Mouse (Mus musculus) erythroblast, embryonic 14.5 days (primary cell): Measurements from ENCODE around the gene Clrn1. TPM values are rescaled to one million over a fixed set of nuclear protein-coding genes. Genes with fewer than 3 reads are reported as not detected.
"Not testable (repeated sequence)": the region's sequence is repeated elsewhere in the genome, so short reads cannot be mapped to it uniquely, and the experiment has no call there.

Source experiments
- H3K27me3 ChIP-seq: 2 replicates; pipeline ENCODE4 v1.6.1; 2012; ENCODE audit warnings: inconsistent platforms; ENCODE audit not compliant: control insufficient read depth
- H3K36me3 ChIP-seq: 2 replicates; pipeline ENCODE4 v1.6.1; 2012; ENCODE audit warnings: mild to moderate bottlenecking, inconsistent platforms; ENCODE audit not compliant: control insufficient read depth
- H3K4me1 ChIP-seq: 2 replicates; pipeline ENCODE4 v1.6.1; 2012; ENCODE audit warnings: inconsistent platforms; ENCODE audit not compliant: control insufficient read depth
- H3K4me3 ChIP-seq: replicated peaks from 2 replicates; pipeline ENCODE3; 2012; ENCODE audit warnings: moderate library complexity, mild to moderate bottlenecking, inconsistent platforms
- H3K9me3 ChIP-seq: 2 replicates; pipeline ENCODE4 v1.6.1; 2012; ENCODE audit warnings: low read length, inconsistent platforms, mixed read lengths; ENCODE audit not compliant: control insufficient read depth
- GATA1 ChIP-seq: IDR thresholded peaks from 2 replicates; pipeline ENCODE4 v1.6.1; 2012; ENCODE audit warnings: low read length, inconsistent platforms, mixed read lengths
- TAL1 ChIP-seq: IDR thresholded peaks from 3 replicates; pipeline ENCODE4 v1.6.1; 2012; ENCODE audit warnings: low read length, inconsistent platforms, mixed read lengths
- polyA plus RNA-seq: library from polyadenylated mRNA; stranded (reverse); fragments of >175 nt; gene quantifications from 2 replicates; pipeline ENCODE4 v1.2.3, GENCODE M21; 2012

Clrn1 gene
- polyA plus RNA-seq, 1 experiment: not detected

DNA sequence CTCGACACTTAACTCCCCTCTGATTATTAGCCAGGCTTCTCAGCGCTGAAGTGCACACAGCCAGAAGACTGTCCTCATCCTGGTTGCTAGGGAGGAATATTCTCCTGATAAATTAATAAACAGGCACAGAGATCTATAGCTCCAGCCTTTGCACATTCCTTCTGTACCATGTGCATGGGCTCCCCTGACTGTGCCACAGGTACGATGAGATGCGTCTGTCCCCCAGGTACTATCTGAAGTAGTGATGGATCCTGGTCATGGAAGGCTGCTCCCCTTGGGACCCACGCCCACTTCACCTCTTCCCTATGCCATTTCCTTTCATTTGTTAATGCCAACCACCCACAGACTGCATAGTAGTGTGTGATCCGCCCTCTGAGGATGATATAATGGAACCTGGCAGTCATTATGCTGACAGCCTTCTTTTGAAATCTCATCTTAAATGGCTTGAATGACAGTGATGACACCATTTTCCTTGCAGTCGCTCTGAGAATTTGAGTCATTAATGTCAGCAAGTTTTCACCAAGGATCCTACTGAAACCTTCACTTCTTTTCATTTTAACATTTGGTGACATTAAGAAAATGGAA, 3.1 kb upstream of the Clrn1 start:
- Histone ChIP-seq H3K36me3 (no peaks in the 10 kb centered on the region), H3K4me3 (no peak overlapping the region), H3K27me3 (no peaks in the 10 kb centered on the region), H3K4me1 (no peaks in the 10 kb centered on the region), H3K9me3 (no peaks in the 10 kb centered on the region)
- TF ChIP-seq TAL1: no peak
- no peak for TF ChIP-seq GATA1

DNA sequence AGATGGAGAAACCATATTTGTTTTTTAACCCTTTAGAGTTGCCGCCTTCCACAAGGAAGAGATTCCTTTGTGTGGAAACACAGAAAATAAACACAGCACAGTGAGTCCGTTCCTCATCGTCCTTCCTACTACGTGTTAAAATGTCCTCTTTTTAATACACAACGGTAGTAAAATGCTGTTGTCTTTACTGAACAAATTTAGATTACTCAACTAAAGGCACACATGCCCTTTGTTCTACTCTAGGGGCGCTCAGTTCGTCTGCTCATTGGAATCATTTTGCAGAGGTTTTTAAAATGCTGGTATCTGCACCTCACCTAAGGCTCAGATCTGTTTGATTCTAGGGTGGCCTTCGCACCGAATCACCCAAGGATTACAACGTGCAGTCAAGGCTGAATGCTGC, 2.6 kb upstream of the Clrn1 start:
- Histone ChIP-seq H3K36me3 (no peaks in the 10 kb centered on the region), H3K9me3 (no peaks in the 10 kb centered on the region), H3K4me3 (no peak overlapping the region), H3K27me3 (no peaks in the 10 kb centered on the region), H3K4me1 (no peaks in the 10 kb centered on the region)
- no peak for TF ChIP-seq TAL1
- no peak for TF ChIP-seq GATA1

DNA sequence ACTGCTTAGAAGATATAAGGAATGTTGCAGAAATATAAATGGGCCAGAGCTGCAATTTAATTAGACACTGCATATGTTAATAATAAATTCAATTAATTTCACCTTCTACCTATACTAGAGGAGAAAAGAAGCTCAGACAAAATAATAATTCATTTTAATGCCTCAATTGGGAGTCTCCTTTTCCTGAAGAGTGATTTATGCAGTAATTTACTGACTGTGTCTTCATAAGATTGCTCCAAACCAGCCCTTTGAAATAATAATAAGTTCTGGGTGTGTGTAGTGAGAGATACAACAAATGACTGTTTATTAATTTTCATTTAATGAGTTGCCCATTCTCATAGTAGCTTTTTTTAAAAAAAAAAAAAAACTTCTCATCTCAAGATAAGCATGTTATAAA, 1.6 kb downstream of the Clrn1 start:
- H3K4me3 ChIP-seq: no peak overlapping the region
- H3K27me3 ChIP-seq: no peaks in the 10 kb centered on the region
- H3K4me1 ChIP-seq: no peaks in the 10 kb centered on the region
- no peaks in the 10 kb centered on the region for H3K9me3 ChIP-seq
- TF ChIP-seq TAL1 (no peak), GATA1 (no peak)
- no peaks in the 10 kb centered on the region for H3K36me3 ChIP-seq

DNA sequence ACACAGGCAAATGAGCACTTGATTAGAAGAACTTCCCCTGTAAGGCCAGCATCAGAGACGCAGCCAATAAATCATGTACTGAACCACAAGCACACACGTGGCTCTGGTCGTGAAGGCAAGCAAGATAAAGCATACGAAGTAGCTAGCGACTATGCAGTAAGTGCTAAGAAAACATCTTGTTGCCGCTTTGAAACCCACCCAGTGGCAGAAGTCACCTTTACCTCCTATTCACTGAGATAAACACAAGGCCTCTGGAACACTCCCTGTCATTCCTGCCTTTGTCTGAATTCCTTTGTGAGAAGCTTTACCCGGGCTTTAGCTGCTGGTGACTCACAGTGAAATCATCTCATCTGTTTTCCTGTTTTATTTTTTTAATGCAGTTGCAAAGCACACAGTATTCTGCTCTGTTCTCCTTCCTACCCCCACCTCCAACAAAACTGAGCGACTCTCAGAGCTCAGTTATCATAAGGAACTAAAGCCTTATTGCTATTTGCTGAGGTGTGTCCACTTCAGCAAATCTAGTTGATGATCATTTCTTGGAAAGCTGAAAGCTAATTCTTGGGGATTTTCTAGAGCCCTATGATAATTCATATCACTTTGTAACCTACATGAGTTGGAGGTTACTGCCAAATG, 2.1 kb downstream of the Clrn1 start:
- Histone ChIP-seq H3K27me3 (no peaks in the 10 kb centered on the region), H3K4me1 (no peaks in the 10 kb centered on the region), H3K36me3 (no peaks in the 10 kb centered on the region), H3K4me3 (no peak overlapping the region), H3K9me3 (no peaks in the 10 kb centered on the region)
- TF ChIP-seq GATA1: no peak
- TF ChIP-seq TAL1: no peak

DNA sequence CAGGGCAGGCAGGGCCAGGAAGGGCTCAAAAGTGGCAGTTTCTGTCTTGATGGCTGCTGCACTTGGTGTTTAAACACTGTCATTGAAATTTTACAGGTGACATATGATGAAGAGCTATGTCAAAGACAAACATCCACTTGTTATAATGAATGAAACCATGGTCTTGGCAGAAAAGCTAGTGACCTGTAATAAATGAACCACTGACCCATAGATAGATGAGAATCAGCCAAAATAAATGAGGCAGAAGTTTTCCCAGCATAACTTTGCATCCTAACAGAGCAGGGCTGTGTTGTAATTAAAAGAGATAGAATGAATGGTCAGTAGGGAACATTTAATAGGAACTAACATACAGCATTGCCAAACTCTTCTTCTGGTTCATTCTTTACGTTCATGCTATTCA, 4.1 kb downstream of the Clrn1 start:
- Histone ChIP-seq H3K27me3 (no peaks in the 10 kb centered on the region), H3K9me3 (no peaks in the 10 kb centered on the region)

DNA sequence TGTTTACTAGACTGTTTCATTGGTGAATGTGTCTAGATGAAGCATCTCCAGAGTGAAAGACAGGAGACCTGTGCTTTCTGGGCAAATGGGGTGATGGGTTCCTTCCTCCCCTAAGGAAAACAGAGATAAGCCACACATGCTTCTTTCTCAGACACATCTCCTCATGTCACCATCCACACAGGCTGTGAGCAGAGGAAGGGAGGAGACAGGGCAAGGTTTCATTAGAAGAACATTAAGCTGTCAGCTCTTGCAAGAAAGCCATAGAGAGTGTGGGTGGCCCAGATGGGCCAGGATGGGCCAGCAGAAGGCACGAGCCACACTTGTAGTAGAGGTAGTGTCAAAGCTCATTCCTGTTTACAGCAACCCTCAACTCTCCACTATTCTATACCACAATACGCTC, 5.0 kb downstream of the Clrn1 start:
- H3K36me3 ChIP-seq: no peaks in the 10 kb centered on the region
- H3K27me3 ChIP-seq: no peaks in the 10 kb centered on the region
- H3K9me3 ChIP-seq: no peaks in the 10 kb centered on the region
- TF ChIP-seq GATA1: no peak
- TF ChIP-seq TAL1: no peak
- H3K4me1 ChIP-seq: no peaks in the 10 kb centered on the region
- H3K4me3 ChIP-seq: no peak overlapping the region

More for the DNA sequence above, 4.1 kb downstream of the Clrn1 start:
- Histone ChIP-seq H3K36me3 (no peaks in the 10 kb centered on the region), H3K4me1 (no peaks in the 10 kb centered on the region), H3K4me3 (no peak overlapping the region)
- TF ChIP-seq GATA1: no peak
- TF ChIP-seq TAL1: no peak

DNA sequence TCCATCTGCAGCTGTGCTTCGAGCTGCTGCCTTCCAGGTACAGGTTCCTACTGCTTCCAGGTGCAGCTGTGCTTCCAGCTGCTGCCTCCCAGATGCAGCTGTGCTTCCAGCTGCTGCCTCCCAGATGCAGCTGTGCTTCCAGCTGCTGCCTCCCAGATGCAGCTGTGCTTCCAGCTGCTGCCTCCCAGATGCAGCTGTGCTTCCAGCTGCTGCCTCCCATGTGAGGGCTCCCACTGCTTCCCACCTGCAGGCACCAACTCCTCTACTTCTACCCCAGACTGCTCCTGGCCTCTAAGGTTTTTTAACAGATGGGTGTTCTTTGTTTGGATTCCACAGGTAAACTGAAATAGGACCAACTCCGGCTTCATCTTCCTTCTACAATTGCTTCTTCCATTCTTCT, 13.3 kb downstream of the Clrn1 start:
- not testable (repeated sequence) for H3K4me1 ChIP-seq, H3K27me3 ChIP-seq, H3K4me3 ChIP-seq, H3K36me3 ChIP-seq, H3K9me3 ChIP-seq

DNA sequence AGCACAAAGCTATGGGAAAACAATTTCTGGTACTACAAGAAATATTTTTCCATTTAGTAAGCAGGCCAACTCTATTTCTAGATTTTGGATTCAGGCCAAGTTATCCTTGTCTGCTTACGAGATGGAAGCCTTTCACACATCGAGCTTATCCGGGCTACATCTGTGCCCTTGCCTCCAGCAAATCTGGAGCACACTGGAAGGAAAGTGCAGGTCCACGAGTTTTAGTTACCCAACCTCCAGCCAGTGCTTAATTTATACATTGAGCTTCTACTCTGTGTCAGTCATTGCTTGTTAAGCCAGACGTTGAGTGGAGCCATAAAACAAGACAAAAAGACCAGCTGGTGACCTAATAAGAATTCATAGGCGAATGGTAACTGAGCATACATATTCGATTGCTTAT, 19.4 kb downstream of the Clrn1 start:
- Histone ChIP-seq H3K27me3 (no peaks in the 10 kb centered on the region), H3K4me1 (no peaks in the 10 kb centered on the region), H3K9me3 (no peaks in the 10 kb centered on the region), H3K4me3 (no peak overlapping the region), H3K36me3 (no peaks in the 10 kb centered on the region)
- TF ChIP-seq GATA1: no peak
- no peak for TF ChIP-seq TAL1

DNA sequence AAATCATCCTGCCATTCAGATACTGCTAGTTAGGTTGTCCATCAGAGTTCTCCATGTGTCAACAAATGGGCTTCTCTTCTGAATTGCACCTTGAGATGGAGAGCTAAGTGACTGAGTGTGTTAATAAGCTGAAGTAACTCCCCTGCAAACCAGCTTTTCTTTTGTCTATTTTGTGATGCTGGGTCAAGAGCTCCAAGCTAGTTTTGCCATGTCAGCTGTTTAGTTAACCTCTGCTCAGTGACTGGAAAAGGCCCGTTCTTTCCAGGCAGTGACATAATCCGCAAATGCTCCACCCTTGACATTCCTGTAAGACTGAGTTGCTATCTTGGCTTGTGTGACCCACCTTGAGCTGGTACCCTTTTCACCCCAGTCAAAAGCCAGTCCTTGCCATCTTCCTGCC, 22.2 kb downstream of the Clrn1 start:
- Histone ChIP-seq H3K36me3 (no peaks in the 10 kb centered on the region), H3K4me1 (no peaks in the 10 kb centered on the region), H3K4me3 (no peak overlapping the region), H3K9me3 (no peaks in the 10 kb centered on the region), H3K27me3 (no peaks in the 10 kb centered on the region)
- TF ChIP-seq TAL1: no peak
- no peak for TF ChIP-seq GATA1

DNA sequence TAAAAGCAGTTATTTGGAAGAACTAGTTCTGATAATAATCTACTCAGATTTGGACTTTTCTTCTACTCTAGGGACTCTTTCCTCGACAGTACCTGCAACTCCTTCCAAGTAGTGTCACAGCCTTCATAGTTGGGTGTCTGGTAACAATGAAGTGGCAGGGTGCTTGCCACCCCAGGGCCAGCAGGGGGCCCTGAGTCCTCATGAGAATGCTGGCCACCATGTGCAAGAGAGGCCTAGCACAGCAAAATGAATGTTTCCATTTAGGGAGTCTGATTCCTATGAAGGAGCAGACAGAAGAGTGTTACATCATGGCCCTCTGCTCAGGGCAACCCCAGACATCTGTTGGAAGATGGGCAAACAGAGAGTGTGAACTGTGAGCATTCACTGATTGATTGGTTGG, 41.7 kb downstream of the Clrn1 start:
- H3K36me3 ChIP-seq: no peaks in the 10 kb centered on the region
- no peaks in the 10 kb centered on the region for H3K27me3 ChIP-seq
- no peak for TF ChIP-seq GATA1
- H3K9me3 ChIP-seq: no peaks in the 10 kb centered on the region
- no peak overlapping the region for H3K4me3 ChIP-seq
- no peaks in the 10 kb centered on the region for H3K4me1 ChIP-seq
